Mouse (Mus musculus) olfactory bulb, adult 2 months (tissue): ENCODE measurements around the gene Faf2. TPM values are rescaled to one million over a fixed set of nuclear protein-coding genes. Genes with fewer than 3 reads are reported as not detected.

Source experiments
- H3K27ac ChIP-seq: fragments of 200-500 bp; 2 replicates; pipeline ENCODE4 v1.5.1; 2012; ENCODE audit warnings: low read depth, low read length; ENCODE audit not compliant: insufficient read depth
- H3K4me1 ChIP-seq: fragments of 200-500 bp; 2 replicates; pipeline ENCODE4 v1.6.1; 2012; ENCODE audit warnings: low read length; ENCODE audit not compliant: control insufficient read depth, insufficient read depth
- H3K4me3 ChIP-seq: fragments of 200-500 bp; 2 replicates; pipeline ENCODE4 v1.5.1; 2012; ENCODE audit warnings: mild to moderate bottlenecking, low read depth, low read length, moderate library complexity; ENCODE audit not compliant: insufficient read depth
- CTCF ChIP-seq: fragments of 200-500 bp; IDR thresholded peaks from 2 replicates; pipeline ENCODE4 v1.5.1; 2012; ENCODE audit warnings: low read depth, mild to moderate bottlenecking, low read length, moderate library complexity; ENCODE audit not compliant: insufficient read depth
- POLR2A ChIP-seq: fragments of 200-500 bp; IDR thresholded peaks from 2 replicates; pipeline ENCODE4 v1.6.1; 2012; ENCODE audit warnings: mild to moderate bottlenecking, low read depth, low read length, moderate library complexity; ENCODE audit not compliant: insufficient read depth
- WGBS: fragments of 180-500 bp; shearing (Covaris S2); methylation state at CpG from one replicate; pipeline ENCODE4 v1.1.7; 2018; 5-methylcytosine and 5-hydroxymethylcytosine counted together
- polyA plus RNA-seq: library from polyadenylated mRNA; stranded (reverse); fragments of >200 nt; gene quantifications from 2 replicates; pipeline ENCODE4 v1.2.4, GENCODE M21; 2012; ENCODE audit warnings: low replicate concordance; ENCODE audit not compliant: missing spikeins, insufficient read depth, insufficient read length

The Faf2 gene
- polyA plus RNA-seq, 1 experiment, result not detected

GRCm38 (mm10) chr13:54663999-54664398, 42.4 kb downstream of the Faf2 start:
- 80% methylated on average over 4 of the region's 4 CpGs for WGBS
- TF ChIP-seq CTCF (no peak), POLR2A (no peak)
- H3K27ac ChIP-seq, result no peak overlapping the region

GRCm38 (mm10) chr13:54664509-54664908, 42.9 kb downstream of the Faf2 start:
- WGBS, result 96% methylated on average over 1 of the region's 1 CpGs
- H3K4me1 ChIP-seq, result no peaks in the 10 kb centered on the region
- no peak overlapping the region for H3K27ac ChIP-seq
- TF ChIP-seq POLR2A, result no peak
- no peak for TF ChIP-seq CTCF
- no peak overlapping the region for H3K4me3 ChIP-seq

More at GRCm38 (mm10) chr13:54663999-54664398, 42.4 kb downstream of the Faf2 start:
- Histone ChIP-seq H3K4me1 (no peaks in the 10 kb centered on the region), H3K4me3 (no peak overlapping the region)

GRCm38 (mm10) chr13:54665062-54665461, 43.5 kb downstream of the Faf2 start:
- H3K27ac ChIP-seq, result no peak overlapping the region
- H3K4me1 ChIP-seq, result no peaks in the 10 kb centered on the region
- TF ChIP-seq CTCF, result no peak
- TF ChIP-seq POLR2A, result no peak
- 90% methylated on average over 7 of the region's 7 CpGs for WGBS
- H3K4me3 ChIP-seq, result no peak overlapping the region

GRCm38 (mm10) chr13:54670491-54670890, 48.9 kb downstream of the Faf2 start:
- TF ChIP-seq POLR2A (no peak), CTCF (no peak)
- Histone ChIP-seq H3K27ac (no peak overlapping the region), H3K4me1 (no peaks in the 10 kb centered on the region), H3K4me3 (no peak overlapping the region)
- WGBS, result 81% methylated on average over 2 of the region's 2 CpGs

- Histone ChIP-seq H3K4me1 (no peaks in the 10 kb centered on the region), H3K4me3 (no peak overlapping the region), H3K27ac (no peak overlapping the region)
- no peak for TF ChIP-seq POLR2A
- TF ChIP-seq CTCF, result no peak
- WGBS, result 66% methylated on average over 11 of the region's 11 CpGs
Observed at GRCm38 (mm10) chr13:54675895-54676590, 54.5 kb downstream of the Faf2 start.

GRCm38 (mm10) chr13:54678263-54678662, 56.7 kb downstream of the Faf2 start:
- H3K27ac ChIP-seq, result no peak overlapping the region
- TF ChIP-seq POLR2A (no peak), CTCF (no peak)
- no peak overlapping the region for H3K4me3 ChIP-seq
- H3K4me1 ChIP-seq, result 0 out of 2 replicates have a peak, but pooled peaks cover under 1% of the 10 kb centered on the region
- 84% methylated on average over 4 of the region's 4 CpGs for WGBS

GRCm38 (mm10) chr13:54680184-54680853, 58.7 kb downstream of the Faf2 start:
- TF ChIP-seq CTCF, result no peak
- no peak for TF ChIP-seq POLR2A
- 75% methylated on average over 17 of the region's 17 CpGs for WGBS
- Histone ChIP-seq H3K27ac (no peak overlapping the region), H3K4me1 (peaks cover 18% of the 10 kb centered on the region), H3K4me3 (no peak overlapping the region)

GRCm38 (mm10) chr13:54681291-54681690, 59.7 kb downstream of the Faf2 start:
- H3K4me3 ChIP-seq, result no peak overlapping the region
- H3K27ac ChIP-seq, result no peak overlapping the region
- no peak for TF ChIP-seq POLR2A
- no peak for TF ChIP-seq CTCF
- H3K4me1 ChIP-seq, result peaks cover 26% of the 10 kb centered on the region
- WGBS, result 85% methylated on average over 8 of the region's 8 CpGs

GRCm38 (mm10) chr13:54683301-54683700, 61.7 kb downstream of the Faf2 start:
- 91% methylated on average over 3 of the region's 3 CpGs for WGBS
- no peak for TF ChIP-seq CTCF
- no peak for TF ChIP-seq POLR2A
- no peak overlapping the region for H3K27ac ChIP-seq
- H3K4me3 ChIP-seq, result no peak overlapping the region
- peaks cover 27% of the 10 kb centered on the region for H3K4me1 ChIP-seq
